Mouse (Mus musculus): ENCODE measurements at regions not wholly inside any gene's neighbourhood (a gene's known extent, or its start where the extent isn't known, plus 50 kb on each side); places are given as distances from the start of the nearest gene placed in this dataset.

- no peak for TF ChIP-seq CTCF (IDR thresholded peaks at IDR 0.05; ENCODE audit: extremely low read depth, insufficient read depth, low read length)
- TF ChIP-seq POLR2A (IDR thresholded peaks at IDR 0.05; ENCODE audit: extremely low read depth, insufficient read depth, low read length) = no peak
Observed at GRCm38 (mm10) chr6:91590395-91590794, 74.7 kb downstream of the Lsm3 start.

Measured in cortical plate, adult 2 months (tissue).